Mouse (Mus musculus) left cerebral cortex, postnatal 14 days (tissue): ENCODE results near the gene Ppp2ca. TPM values are rescaled to one million over a fixed set of nuclear protein-coding genes. Genes with fewer than 3 reads are reported as not detected.
"Not testable (repeated sequence)": the region's sequence is repeated elsewhere in the genome, so short reads cannot be mapped to it uniquely, and the experiment has no call there.

Source experiments
- DNase-seq, 2 experiments: peaks; one replicate each; pipeline ENCODE4 v3.0.0; 2021 to 2022; ENCODE audit warnings: low spot score in 2 of 2, mixed read lengths in 1 of 2
- intact Hi-C: fragments of 180-260 bp; cut with DNase I; formaldehyde crosslinking; loops from one replicate; pipeline ENCODE4 v1.15.1; 2025
- total RNA-seq, 2 experiments: library from RNA; stranded (reverse); gene quantifications; 2 replicates each; pipeline ENCODE4 v1.2.3; 2021

The Ppp2ca gene
- total RNA-seq, 2 experiments from 2014 or later = 129 to 131 TPM

DNA sequence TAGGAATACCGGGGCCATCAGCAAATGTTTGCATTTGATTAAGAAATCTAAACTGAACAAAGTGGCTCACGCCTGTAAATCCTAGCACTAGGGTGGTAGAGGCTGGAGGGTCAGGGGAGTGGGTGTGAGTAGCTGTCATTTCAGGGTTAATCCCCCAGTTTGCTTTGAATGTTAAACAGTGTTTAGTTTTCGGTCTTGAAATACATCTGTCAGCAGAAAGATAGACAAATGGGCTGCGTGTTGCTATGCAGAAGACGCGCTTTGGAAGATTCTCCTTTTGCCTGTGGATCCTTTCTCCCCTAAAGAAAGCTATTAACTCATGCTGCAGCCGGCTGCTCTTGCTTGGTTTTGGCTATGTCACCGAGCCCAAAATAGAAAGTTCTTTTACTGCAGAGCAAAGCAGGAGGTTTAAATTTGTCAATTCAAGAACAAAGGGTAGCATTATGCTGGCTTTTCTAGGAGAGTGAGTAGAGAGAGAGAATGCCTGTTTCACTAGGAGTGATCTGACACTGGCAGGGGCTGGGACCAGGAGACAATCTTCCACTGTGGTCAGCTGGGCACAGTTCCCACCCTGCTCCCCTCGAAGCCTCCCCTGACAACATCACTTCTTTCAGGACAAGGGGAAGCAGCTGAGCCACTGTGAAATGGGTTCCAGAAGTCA is 12.1 kb upstream of the Ppp2ca start:
- peak; percentile 68 to 90 for DNase-seq
- intact Hi-C loops = no loop called here

DNA sequence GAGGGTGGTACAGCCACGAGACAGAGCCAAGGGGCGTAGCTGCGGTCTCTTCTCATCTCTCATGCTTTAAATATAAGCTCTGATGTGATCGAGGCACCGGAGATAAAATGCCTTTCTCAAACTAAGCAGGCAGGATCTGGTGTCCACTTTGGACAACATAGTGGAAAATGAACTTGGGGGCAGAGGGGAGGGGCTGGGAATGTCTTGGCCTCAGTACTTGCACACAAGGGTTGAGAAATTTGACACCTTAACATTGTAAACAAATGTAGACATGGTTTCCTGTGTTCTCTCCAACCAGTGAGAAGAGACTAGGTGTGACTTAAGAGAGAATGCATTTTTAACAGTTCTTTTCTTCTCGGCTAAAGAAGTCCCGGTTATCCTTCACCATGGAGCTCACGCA is 9.2 kb upstream of the Ppp2ca start:
- intact Hi-C loops = no loop called here
- no peak for DNase-seq

DNA sequence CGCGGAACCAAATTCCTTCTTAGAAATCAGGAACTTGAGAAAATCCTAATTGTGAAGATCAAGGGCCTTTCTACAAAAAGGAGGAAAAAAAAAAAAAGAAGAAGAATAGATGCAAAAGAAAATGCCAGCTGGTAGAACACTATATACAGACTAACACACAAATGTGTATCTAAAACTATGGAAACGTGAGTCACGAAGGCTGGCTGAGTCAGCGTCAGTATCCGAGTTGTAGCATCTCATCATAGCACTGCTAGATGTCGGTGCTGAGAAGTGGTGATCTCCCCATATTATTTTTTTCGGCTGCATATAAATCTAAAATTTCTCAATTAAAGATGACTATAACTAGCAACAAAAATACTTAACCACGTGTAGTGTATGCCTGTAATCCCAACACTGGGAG is 7.2 kb upstream of the Ppp2ca start:
- intact Hi-C loops = no loop called here
- peak; percentile 47 to 78 for DNase-seq

DNA sequence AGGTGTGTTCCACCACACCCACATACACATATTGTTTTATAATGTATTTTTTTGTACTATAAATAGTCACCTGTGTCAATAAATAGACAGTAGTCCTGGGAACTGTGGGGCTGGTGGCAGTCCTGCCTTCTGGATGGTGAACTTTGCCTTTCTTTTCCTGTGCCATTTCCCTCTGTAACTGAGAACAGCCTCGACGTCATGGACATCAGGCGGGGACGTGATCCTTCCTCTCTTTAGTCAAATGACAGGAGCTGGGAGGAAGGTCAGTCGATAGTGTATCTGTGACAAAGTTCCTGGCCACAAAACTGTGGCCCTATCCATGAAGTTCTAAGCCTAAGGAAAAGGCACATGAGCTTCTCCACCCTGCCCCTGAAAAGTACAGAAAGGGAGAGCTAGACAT is 3.9 kb upstream of the Ppp2ca start:
- intact Hi-C loops = no loop called here
- no peak for DNase-seq

DNA sequence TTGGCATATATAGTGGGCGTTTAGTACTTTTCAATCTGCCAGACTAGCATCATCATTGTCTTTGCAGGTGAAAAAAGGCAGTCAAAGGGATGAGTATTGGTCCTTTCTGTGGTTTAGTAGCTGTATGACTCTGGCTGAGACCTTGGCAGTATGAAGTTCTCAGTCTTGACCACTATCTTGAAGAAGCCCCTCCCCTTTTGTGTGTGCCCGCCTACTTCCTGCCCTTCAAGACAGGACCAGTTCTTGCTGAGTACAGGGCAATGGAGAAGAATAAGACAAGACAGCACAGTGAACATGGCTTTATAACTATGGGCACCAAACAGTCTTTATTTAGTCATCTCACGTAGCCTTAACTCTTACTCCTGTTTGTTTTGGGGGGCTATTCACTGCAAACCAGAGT is 1.5 kb upstream of the Ppp2ca start:
- intact Hi-C loops = loop anchor here (5.0 kb wide), 1 partner anchor 95 kb away; the partner anchor contains the start of genes Cdkl3 and Ube2b
- no peak for DNase-seq

DNA sequence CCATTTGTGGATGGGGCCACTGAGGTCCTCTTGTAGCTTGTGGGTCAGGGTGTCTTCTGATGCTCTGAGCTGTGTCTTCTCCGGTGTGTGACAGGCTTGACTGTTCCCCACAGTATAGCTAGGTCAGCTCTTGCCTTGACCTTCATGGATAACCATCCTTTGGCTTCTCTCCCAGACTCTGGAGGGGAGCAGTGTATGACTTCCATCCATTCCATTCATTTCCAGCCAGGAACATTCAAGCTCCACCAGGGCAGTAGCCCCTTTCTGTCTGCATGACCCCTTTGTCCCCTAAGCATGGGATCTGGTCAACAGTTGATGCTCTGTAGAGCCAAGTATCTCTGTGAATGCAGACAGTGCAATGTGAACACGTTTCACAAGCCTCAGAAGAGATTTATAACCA is 885 bp upstream of the Ppp2ca start:
- no peak for DNase-seq
- intact Hi-C loops = loop anchor here (5.0 kb wide), 1 partner anchor 95 kb away; the partner anchor contains the start of genes Cdkl3 and Ube2b

DNA sequence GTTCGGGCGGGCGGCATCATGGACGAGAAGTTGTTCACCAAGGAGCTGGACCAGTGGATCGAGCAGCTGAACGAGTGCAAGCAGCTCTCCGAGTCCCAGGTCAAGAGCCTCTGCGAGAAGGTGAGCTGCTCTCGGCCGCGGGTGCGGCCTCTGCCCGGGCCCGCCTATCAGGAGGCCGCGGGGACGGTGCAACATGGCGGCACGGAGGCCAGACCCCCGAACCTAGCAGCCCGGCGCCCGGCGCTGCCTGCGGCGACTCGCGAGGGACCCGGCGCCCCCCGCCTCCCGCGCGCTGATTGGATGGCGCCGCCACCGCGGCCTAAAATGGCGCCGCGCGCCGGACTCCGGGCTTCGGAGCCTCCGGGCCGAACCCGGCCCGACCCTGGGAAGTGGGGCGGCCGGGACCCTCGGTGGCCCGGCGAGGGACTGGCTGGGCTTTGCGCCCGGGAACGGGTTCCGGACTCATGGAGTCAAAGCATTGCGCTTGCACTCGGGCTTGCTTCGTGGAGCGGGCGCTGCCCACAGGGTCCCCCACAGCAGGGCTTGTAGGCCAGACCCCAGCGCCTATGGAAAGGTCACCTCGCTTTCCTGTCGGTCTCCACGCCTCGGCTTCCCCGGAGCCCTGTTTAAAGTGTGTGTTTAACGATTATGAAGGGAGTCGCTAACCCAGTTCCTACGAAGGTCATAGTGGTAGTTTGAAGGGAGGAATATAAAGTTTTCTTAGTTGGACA is 715 bp downstream of the Ppp2ca start:
- DNase-seq = peak; percentile 57 to 70
- intact Hi-C loops = loop anchor here (5.0 kb wide), 1 partner anchor 97 kb away; the partner anchor contains the start of genes Cdkl3 and Ube2b

DNA sequence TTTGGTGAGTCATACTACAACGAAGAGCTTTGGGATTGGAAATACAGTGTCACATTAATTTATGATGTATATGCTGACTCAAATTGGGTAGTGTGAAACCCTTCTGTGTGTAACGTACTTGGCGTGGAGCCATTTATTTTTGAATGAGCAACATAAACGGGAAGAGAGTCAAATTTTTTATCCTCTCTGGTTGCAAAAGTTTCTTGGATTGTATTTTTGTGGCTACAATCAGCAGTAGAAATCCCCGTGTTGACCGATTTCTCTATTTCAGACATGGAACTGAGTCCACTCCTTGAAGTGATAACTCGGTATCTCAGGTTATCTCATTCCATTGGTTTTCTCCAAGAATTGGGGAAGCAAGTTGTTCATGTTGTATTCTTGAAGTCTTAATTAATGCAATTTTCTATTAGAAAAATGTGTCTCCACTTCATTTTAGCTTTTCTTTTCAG is 1.3 kb downstream of the Ppp2ca start:
- DNase-seq = no peak
- intact Hi-C loops = loop anchor here (5.0 kb wide), 1 partner anchor 97 kb away; the partner anchor contains the start of genes Cdkl3 and Ube2b

DNA sequence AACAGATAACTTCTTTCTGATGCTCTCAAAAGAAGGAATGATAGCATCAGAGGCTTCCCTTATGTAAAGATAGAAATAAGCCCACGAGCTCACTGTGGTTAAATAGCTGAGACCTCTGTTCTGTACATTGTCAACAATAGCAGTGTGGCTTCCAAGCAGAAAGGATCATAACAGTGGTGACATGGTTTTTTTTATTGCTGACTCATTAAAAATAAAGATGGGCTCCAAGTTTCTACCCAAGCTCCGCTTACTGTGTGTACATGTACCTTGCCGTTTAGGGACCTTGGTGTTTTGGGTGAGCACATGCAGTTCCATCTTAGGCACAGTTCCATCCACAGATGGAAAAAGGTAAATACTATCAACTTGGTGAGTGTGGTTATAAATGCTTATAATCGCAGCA is 4.5 kb downstream of the Ppp2ca start:
- intact Hi-C loops = no loop called here
- DNase-seq = no peak

DNA sequence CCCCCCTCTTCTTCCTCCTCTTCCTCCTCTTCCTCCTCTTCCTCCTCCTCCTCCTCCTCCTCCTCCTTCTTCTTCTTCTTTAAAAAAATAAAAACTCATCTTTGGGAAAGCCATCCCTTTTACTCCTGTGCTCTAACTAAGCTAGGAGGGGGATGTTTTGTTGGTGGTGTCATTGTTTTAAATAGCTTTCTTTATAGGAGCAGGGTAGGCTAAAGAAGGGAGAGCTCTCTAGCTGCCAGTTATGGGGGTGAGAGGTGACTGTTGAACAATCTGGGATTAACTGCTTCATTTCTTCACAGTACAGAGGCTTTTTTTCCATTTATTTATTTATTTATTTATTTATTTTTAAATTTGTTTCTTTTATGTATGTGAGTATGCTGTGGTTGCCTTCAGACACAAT is 7.0 kb downstream of the Ppp2ca start:
- intact Hi-C loops = no loop called here

DNA sequence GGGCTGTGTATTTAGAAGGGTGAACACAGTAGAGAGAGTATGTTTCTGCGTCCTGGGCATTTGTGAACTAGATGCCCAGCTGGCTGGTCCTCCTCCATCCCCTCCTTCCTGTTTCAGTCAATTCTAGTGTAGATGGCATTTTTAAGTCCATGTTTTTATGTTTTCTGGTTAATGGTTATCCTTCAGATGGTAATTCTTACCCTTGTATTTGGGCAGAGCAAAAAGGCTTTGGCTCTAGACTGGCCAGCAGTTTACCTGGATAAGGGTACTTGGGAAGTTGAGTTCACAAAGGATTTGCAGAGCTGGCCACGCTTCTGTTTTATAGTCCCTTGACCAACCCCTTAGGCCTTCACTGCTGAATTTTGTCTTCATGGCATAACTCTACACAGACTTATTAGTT is 7.6 kb downstream of the Ppp2ca start:
- DNase-seq = no peak
- intact Hi-C loops = no loop called here

More for the DNA sequence above, 7.0 kb downstream of the Ppp2ca start:
- no peak for DNase-seq

DNA sequence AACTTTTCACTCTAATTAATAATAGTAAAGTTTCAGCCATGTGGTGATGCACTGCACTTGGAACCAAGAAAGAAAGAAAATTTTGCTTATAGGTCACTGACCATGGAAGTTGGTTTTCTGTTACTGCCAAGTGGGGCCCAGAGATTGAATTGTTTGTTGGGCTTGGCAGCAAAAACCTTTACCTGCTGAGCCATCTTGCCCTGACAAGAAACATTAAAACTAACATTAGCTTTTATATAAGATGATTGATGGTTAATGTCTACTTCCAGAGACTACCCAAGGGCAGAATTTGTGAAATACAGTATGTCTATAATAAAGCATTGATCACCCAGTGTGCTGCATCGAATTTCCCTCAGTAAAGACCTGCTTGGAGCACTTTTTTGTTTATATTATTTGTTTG is 8.0 kb downstream of the Ppp2ca start:
- no peak for DNase-seq
- intact Hi-C loops = no loop called here

DNA sequence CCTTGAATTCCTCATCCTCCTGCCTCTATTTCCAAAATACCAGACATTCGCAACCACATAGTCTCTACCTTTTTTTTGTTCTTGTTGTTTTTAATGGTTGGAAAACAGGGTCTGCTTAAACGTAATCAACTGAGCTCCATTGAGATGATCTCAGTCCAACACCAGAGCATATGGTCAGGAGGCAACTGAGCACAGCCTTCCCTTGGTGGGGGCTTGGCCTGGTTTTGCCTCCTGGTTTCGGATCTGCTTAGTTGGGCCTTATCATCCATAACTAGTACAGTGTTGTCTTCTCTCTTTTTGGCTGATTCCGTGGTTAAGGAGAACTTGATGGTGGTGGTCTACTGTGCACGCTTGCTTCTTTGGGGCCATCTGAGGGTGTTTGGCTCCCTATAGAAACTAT is 10.3 kb downstream of the Ppp2ca start:
- DNase-seq = no peak
- intact Hi-C loops = no loop called here

DNA sequence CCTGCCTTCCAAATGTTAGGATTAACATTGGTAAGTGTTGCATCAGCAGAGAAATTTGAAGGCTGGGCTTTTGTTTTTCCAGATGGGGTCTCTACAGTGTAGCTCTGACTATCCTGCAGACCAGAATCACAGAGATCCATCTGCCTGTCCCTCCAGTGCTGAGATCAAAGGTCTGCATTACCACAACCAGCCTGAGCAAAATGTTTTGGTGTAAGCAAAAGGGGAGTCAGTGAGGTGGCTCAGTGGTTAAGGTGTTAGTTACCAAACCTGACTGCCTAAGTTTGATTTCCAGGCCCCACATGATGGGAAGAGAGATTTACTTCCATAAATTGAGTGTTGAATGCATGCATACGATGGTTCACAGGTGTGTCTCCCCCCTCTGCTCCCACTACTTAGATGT is 10.9 kb downstream of the Ppp2ca start:
- intact Hi-C loops = no loop called here
- no peak for DNase-seq

DNA sequence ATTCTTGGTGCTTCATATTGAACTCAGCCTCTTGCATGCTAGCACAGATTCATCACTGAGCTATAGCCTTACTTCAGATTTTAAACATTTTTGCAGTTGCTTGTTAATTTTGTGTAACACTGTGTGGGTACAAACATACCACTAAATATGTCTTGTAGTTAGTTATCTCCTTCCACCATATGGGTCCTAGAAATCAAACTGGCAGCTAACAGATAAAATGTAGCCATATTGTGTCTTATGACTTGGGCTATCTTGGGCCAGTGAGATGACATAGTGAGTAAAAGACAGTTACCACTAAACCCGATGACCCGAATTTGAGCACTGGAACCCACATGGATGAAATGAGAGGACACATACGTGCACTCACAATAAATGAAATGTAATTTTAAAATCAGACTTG is 17.0 kb downstream of the Ppp2ca start:
- intact Hi-C loops = no loop called here
- DNase-seq = no peak

DNA sequence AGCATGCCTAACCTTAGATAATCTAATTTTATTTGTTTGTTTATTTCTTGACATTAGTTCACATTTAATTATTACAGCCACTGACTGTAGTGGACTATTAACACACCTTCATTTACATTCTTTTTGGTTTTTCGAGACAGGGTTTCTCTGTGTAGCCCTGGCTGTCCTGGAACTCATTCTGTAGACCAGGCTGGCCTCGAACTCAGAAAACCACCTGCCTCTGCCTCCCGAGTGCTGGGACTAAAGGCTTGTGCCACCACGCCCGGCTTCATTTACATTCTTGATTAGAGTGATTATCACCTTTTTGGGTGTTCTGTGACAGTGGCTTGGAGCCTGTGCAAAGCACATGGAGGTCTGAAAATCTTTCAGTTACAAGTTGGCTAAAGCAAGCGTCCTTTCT is 17.6 kb downstream of the Ppp2ca start:
- intact Hi-C loops, DNase-seq: not testable (repeated sequence)

DNA sequence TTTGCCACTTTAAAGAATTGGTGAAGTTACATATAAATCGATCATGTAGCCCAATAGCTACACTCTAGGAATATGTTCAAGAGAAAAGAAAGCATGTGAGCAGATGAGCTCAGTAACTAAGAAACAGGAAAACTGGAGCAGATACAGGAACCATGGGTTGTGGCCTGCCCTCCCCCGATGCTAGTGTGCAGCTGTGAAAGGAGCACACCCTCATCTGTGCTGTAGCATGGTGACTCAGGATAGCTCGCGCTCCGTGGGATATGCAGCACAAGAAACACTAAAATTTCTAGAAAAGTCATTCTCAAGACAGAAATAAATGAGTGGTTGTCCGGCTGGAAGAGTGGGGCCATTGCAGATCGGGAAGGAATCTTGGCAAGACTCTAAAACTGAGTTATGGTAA is 18.7 kb downstream of the Ppp2ca start:
- peak in 1 of 2 experiments; percentile 44 for DNase-seq
- intact Hi-C loops = no loop called here

DNA sequence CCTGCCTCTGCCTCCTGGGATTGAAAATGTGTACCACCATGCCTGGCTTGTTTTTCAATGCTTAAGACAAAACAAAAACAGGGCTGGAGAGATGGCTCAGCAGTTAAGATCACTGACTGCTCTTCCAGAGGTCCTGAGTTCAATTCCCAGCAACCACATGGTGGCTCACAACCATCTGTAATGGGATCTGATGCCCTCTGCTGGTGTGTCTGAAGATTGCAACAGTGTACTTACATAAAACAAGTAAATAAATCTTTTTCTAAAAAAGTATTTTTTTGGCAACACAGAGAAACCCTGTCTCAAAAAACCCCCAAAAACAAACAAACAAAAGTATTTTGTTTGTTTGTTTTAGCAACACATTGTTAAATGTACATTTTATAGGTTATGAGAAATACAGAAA is 21.9 kb downstream of the Ppp2ca start:
- DNase-seq = not testable (repeated sequence)
- intact Hi-C loops = loop anchor here (5.0 kb wide), 1 partner anchor 73 kb away; no protein-coding TSS in a partner anchor

DNA sequence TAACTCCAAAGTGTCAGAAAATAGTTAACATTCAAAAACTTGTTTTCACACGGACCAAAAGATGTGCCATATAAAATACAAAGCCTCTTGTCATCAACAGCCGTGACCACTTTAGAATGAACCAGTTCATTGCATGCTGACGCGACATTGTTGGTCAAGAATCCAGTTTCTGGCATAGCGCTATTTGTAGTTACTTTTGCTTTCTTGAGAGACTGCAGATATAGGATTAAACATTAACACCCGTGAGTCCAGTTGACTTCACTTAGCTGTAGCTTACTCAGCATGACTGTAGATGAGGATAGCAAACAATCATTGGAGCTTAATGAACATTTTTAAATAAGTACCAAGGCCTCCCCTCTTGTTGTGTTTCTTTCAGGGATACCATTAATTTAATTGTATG is 23.6 kb downstream of the Ppp2ca start:
- intact Hi-C loops = loop anchor here (5.0 kb wide), 1 partner anchor 75 kb away; no protein-coding TSS in a partner anchor
- DNase-seq = no peak

DNA sequence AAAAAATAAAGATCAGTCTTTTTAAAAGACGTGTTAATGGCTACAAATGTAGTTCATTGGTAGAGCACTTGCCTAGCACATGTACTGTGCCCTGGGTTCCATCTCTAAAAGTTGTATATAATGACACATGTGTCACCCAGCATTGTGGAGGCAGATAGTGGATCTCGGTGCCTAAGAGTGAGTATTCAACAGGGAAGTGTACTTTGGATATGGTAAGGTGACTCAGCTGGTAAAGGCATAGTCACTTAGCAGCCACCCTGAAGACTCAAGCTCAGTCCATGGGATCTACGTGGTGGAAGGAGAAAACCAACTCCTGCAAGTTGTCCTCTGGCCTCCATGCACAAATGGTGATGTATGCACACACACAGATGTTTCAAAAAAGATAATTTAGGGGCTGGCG is 26.0 kb downstream of the Ppp2ca start:
- intact Hi-C loops = loop anchor here (5.0 kb wide), 1 partner anchor 77 kb away; no protein-coding TSS in a partner anchor

DNA sequence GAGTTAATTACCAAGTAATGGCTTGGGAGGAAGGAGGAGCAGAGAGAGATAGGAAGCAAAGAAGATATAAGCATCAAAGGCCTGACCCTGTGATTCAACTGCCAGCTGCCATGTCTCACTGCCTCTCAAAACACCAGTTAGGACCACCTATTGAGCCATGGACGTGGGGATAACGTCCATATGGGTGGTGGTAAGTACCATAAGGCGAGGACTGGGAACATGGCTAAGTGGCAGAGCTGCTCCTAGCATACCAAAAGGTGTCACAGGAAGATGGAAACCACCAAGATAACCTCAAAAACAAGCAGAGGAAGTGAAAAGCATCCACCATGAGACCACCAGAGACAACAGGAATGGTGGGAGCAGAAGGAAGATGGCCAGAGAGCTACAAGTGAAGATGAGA is 28.7 kb downstream of the Ppp2ca start:
- intact Hi-C loops = no loop called here
- no peak for DNase-seq

More for the DNA sequence above, 26.0 kb downstream of the Ppp2ca start:
- DNase-seq = no peak
